Mouse (Mus musculus): ENCODE data around the gene Tbx19.

DNA sequence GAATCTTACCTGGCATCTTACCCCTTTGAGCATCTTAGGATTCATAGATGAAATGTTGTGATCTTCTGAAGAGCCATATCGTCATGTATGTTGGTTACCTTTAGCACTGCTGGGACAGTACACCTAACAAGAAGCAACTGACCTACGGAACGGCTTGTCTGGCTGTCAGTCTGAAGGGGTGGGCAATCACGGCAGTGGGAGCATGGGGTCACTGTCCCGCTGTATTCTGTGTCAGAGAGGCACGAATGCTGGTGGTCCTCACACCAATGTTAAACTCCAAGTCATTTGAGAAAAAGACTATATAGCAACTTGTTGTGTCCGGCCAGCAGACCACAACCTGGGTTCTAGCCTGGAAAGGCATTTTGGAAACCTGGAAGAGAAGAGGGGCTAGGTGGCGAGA lies 10.7 kb upstream of the Tbx19 start:
- TF ChIP-seq CTCF (IDR thresholded peaks at IDR 0.05; ENCODE audit: borderline replicate concordance, extremely low read depth, insufficient read depth, insufficient read length): no peak
- TF ChIP-seq POLR2A (IDR thresholded peaks at IDR 0.05; ENCODE audit: borderline replicate concordance, extremely low read depth, insufficient read depth, insufficient read length, poor library complexity, severe bottlenecking): no peak

Measured in brain, embryonic 14.5 days (tissue).